Mouse (Mus musculus) testis, adult 2 months (tissue): ENCODE measurements around the gene Cadps2. TPM values are rescaled to one million over a fixed set of nuclear protein-coding genes. Genes with fewer than 3 reads are reported as not detected.

Experiments
- H3K27ac ChIP-seq: fragments of 200-500 bp; 2 replicates; pipeline ENCODE4 v1.5.1; 2012; ENCODE audit warnings: low read depth, low read length; ENCODE audit not compliant: control insufficient read depth, insufficient read depth
- H3K27me3 ChIP-seq: fragments of 200-500 bp; 2 replicates; pipeline ENCODE4 v1.6.1; 2012; ENCODE audit warnings: mild to moderate bottlenecking, low read length, moderate library complexity; ENCODE audit not compliant: control insufficient read depth, insufficient read depth
- H3K36me3 ChIP-seq: fragments of 200-500 bp; 2 replicates; pipeline ENCODE4 v1.6.1; 2012; ENCODE audit warnings: mild to moderate bottlenecking, low read length; ENCODE audit not compliant: control insufficient read depth, insufficient read depth
- H3K4me1 ChIP-seq: fragments of 200-500 bp; 2 replicates; pipeline ENCODE4 v1.6.1; 2012; ENCODE audit warnings: low read length; ENCODE audit not compliant: control insufficient read depth, insufficient read depth
- H3K4me3 ChIP-seq: fragments of 200-500 bp; 2 replicates; pipeline ENCODE4 v1.5.1; 2012; ENCODE audit warnings: low read depth, mild to moderate bottlenecking, low read length, moderate library complexity, mixed read lengths; ENCODE audit not compliant: control insufficient read depth
- CTCF ChIP-seq: fragments of 200-500 bp; IDR thresholded peaks from 2 replicates; pipeline ENCODE4 v1.5.1; 2012; ENCODE audit warnings: low read depth, mild to moderate bottlenecking, inconsistent platforms, low read length, moderate library complexity; ENCODE audit not compliant: control insufficient read depth, insufficient read depth, insufficient replicate concordance
- POLR2A ChIP-seq: fragments of 200-500 bp; IDR thresholded peaks from 2 replicates; pipeline ENCODE4 v1.6.1; 2012; ENCODE audit warnings: low read depth, mild to moderate bottlenecking, inconsistent platforms, low read length, moderate library complexity; ENCODE audit not compliant: control insufficient read depth
- polyA plus RNA-seq: library from polyadenylated mRNA; depleted of rRNA; stranded (reverse); fragments of >200 nt; gene quantifications from 2 replicates; pipeline ENCODE4 v1.2.3, GENCODE M21; 2012

Cadps2 gene
- polyA plus RNA-seq, 1 experiment: 0.77 TPM

DNA sequence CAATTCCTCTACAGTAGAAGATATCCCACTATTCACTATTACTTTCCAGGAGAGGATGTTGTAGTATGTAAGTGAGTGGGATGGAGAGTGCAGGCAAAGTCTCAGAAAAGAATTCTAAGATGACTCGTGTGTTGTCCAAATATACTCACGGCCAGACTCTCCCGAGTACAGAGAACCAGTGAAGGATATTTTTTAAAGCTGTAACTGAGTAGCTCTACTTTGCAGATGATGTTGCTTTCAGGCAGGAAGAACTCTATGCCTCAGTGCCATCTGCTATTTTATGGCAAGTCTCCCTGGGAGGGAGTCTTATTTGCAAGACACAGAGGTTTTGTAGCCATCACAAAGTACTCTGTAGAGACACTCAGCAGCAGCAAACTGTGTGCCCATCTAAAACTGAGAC lies 131.7 kb downstream of the Cadps2 start:
- H3K4me1 ChIP-seq: no peaks in the 10 kb centered on the region
- H3K27me3 ChIP-seq: no peaks in the 10 kb centered on the region
- no peak for TF ChIP-seq CTCF
- TF ChIP-seq POLR2A: no peak
- H3K4me3 ChIP-seq: no peak overlapping the region
- H3K36me3 ChIP-seq: no peaks in the 10 kb centered on the region
- no peak overlapping the region for H3K27ac ChIP-seq

DNA sequence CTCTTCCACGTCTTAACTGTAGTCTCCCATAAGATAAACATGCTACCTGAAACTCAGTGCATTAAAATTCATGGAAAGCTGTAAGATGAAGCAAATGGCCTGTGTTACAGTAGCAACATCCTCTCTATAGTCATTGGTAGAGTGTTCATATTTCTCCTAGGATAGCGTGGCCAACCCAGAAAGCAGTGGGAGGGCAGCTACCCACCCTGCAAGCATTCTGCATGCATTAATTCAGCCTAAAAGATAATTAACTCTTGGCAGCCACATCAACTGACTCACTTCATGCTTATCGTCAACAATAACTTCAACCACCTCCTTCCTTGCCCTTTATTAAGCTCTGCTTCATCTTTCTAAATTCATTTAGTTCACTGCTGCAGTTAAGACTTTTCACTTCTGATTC lies 138.3 kb downstream of the Cadps2 start:
- H3K4me3 ChIP-seq: no peak overlapping the region
- no peaks in the 10 kb centered on the region for H3K36me3 ChIP-seq
- H3K4me1 ChIP-seq: no peaks in the 10 kb centered on the region
- no peak overlapping the region for H3K27ac ChIP-seq
- TF ChIP-seq CTCF: no peak
- TF ChIP-seq POLR2A: no peak
- no peaks in the 10 kb centered on the region for H3K27me3 ChIP-seq

DNA sequence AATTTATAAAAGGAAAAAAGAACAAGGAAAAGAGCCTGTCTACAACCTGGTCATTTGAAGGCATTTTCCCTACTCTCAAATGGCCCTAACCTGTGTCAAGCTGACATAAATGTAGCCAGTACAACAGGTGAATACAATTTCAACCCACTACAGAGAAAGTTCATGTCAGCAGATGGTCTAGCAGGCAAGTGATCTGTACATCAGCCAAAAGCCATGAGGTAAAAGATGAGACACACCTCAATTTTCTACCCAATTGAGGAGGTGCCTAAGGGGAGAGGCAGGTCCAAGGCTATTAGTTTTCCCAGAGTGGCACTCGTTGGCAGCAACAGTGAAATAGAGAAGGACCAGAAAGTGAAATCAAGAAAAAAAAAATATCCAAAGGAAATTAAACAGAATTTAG lies 161.0 kb downstream of the Cadps2 start:
- Histone ChIP-seq H3K27me3 (no peaks in the 10 kb centered on the region), H3K27ac (no peak overlapping the region), H3K4me3 (no peak overlapping the region), H3K4me1 (no peaks in the 10 kb centered on the region), H3K36me3 (no peaks in the 10 kb centered on the region)
- TF ChIP-seq CTCF: no peak
- no peak for TF ChIP-seq POLR2A

DNA sequence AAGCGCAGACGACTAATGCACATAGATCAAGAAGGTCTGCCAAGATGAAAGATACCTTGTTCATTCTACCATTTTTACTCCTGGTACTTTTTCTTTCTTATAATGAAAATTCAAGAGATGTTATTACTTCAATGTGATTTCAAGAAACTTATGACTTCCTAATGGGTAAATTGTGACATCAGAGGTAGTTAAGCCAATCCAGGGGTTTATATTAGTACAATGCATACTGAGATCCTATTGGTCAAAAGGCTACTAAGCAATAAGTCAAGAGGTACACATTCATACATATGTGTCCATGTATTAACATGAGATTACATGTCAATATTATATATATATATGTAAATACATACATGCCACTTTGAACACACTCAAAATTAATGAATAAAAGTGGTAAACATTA lies 184.2 kb downstream of the Cadps2 start, which contains the start of gene Rnf148:
Gene Rnf148 (minus strand): TSS at position 101 of the 400 bp plus-strand sequence.
- no peaks in the 10 kb centered on the region for H3K27me3 ChIP-seq
- TF ChIP-seq CTCF: no peak
- no peak for TF ChIP-seq POLR2A
- H3K4me1 ChIP-seq: no peaks in the 10 kb centered on the region
- no peak within 1 kb of the TSS for H3K27ac ChIP-seq
- no peaks in the 10 kb centered on the region for H3K36me3 ChIP-seq
- peak within 1 kb of the TSS; percentile 75 for H3K4me3 ChIP-seq

DNA sequence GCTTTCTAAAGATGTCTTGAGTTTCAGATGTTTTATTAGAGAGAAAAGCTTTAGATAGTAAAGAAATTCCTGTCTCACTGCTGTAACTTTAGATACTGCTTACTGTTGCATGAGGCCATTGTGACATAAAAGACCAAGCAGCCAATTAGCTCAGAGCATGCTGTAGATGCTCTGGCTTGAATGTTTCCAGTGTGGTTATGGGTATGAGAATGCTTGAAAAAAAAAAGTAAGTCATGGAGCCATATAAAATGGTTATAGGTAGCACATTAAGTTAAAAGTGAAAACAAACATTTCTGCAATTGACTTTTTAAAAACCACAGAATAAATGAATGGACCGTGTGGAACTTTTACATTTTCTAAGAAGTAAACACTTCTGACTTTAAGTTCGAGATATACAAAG lies 189.0 kb downstream of the Cadps2 start, which contains the start of gene Rnf133:
Gene Rnf133 (minus strand): TSS at position 101 of the 400 bp plus-strand sequence.
- H3K36me3 ChIP-seq: no peaks in the 10 kb centered on the region
- no peaks in the 10 kb centered on the region for H3K4me1 ChIP-seq
- TF ChIP-seq CTCF (no peak), POLR2A (no peak)
- H3K27me3 ChIP-seq: no peaks in the 10 kb centered on the region
- peak within 1 kb of the TSS; percentile 53 for H3K4me3 ChIP-seq
- 0 out of 2 replicates have a peak within 1 kb of the TSS, but pooled peaks have one; percentile 53 for H3K27ac ChIP-seq

DNA sequence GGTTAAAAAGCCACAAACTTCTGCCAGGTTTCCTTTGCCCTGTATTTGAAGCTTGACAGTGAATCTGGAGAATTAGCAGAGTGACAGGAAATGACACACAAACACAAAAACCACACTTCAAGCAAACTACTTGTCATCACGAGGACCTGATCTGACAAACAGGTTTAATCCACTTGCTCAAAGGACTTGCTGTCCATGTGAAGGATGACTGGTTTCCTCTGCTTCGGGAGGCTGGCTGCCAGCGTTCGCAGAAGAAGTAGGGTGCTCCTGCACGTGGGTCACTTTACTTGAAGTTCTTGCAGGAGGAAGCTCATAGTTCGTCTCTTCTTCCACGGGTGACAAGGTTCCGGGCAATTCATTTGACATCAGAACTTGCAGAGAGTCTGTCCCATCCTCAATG lies 190.5 kb downstream of the Cadps2 start:
- Histone ChIP-seq H3K36me3 (no peaks in the 10 kb centered on the region), H3K27me3 (no peaks in the 10 kb centered on the region), H3K27ac (no peak overlapping the region), H3K4me1 (no peaks in the 10 kb centered on the region), H3K4me3 (peak overlapping the region; percentile 53)
- TF ChIP-seq POLR2A: no peak
- no peak for TF ChIP-seq CTCF

DNA sequence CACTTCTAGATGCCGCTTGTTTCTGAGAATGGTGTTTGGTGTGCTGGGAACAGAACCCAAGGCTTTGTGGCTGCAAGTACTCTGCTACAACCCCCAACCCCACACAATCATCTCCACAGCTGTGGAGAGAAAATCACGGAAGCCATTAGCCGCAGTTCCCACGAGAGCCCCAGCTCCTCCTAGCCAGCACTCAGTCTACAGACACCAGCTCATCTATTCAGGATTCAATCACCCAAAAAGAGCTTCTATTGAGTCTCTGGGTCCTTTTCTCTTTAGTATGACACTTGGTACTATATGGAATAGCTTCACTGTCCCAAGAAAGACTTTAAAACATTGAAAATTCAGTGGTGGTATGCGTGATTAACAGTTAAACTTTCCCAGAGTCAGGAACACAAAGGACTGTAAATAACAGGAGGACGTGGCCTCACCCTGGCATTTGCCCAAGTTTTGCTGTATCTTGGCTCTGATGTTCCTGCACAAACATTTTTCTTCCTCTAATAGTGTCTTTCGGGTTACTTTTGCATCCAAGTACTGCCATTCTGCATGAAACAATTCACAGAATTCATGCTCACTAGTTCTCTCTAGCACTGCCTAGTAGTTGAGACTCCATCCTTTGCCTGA lies 191.5 kb downstream of the Cadps2 start:
- Histone ChIP-seq H3K27ac (no peak overlapping the region), H3K36me3 (no peaks in the 10 kb centered on the region), H3K4me3 (peak overlapping the region; percentile 64), H3K27me3 (no peaks in the 10 kb centered on the region), H3K4me1 (no peaks in the 10 kb centered on the region)
- TF ChIP-seq POLR2A (no peak), CTCF (no peak)

DNA sequence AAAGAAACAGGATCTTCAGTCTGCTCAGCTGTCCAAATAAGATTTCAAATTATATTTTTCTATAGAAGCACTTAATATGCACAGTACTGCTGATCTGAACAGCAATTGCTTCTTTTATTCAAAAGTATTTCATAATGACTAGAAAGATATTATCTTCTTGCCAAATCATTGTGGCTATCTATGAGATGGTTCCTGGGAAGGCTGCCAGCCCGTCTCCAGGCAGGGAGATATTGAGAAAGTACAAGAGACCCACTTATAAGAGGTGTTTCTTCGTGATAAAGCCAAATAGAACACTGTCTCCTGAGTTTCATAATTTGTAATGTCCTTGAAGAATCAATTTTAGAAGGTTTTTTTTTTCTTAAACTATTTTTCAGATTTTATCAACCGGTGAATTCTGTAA lies 202.1 kb downstream of the Cadps2 start:
- Histone ChIP-seq H3K27me3 (no peaks in the 10 kb centered on the region), H3K4me3 (no peak overlapping the region), H3K4me1 (no peaks in the 10 kb centered on the region), H3K27ac (no peak overlapping the region), H3K36me3 (no peaks in the 10 kb centered on the region)
- TF ChIP-seq POLR2A: no peak
